Mouse (Mus musculus): ENCODE results near the gene Evi5l.

Gene Evi5l

GRCm38 (mm10) chr8:4165852-4166751, at the start of gene Evi5l:
Gene Evi5l, plus strand, starts transcription at chr8:4166567.
- in situ Hi-C loops (cut with MboI; ENCODE audit: unreplicated experiment in 2 of 2) = loop anchor here (5.0 to 25.0 kb wide), 2 partner anchors 511 to 621 kb away; partner anchors contain the start of gene Shcbp1 (in 2 of the 2)

GRCm38 (mm10) chr8:4133798-4134197, 32.6 kb upstream of the Evi5l start, which contains the start of gene Cd209g:
Gene Cd209g, plus strand, starts transcription at chr8:4134098.
- in situ Hi-C loops (cut with MboI; ENCODE audit: unreplicated experiment in 2 of 2) = loop anchor here in 1 of 2 experiments (25.0 kb wide), 1 partner anchor 421 kb away; the partner anchor contains the start of gene Clec4g

- in situ Hi-C loops (cut with MboI; ENCODE audit: unreplicated experiment in 2 of 2) = loop anchor here (5.0 to 25.0 kb wide), 6 partner anchors 117 to 428 kb away; partner anchors contain the start of genes Clec4g (in 2 of the 2) and Ctxn1 (in 1 of the 2)
Measured at GRCm38 (mm10) chr8:4139660-4140646, 26.4 kb upstream of the Evi5l start.

- in situ Hi-C loops (cut with MboI; ENCODE audit: unreplicated experiment in 2 of 2) = loop anchor here (5.0 to 25.0 kb wide), 6 partner anchors 116 to 429 kb away; partner anchors contain the start of genes Clec4g (in 2 of the 2) and Ctxn1 (in 1 of the 2)
Measured at GRCm38 (mm10) chr8:4141721-4142120, 24.6 kb upstream of the Evi5l start.

GRCm38 (mm10) chr8:4147272-4147671, 19.1 kb upstream of the Evi5l start:
- in situ Hi-C loops (cut with MboI; ENCODE audit: unreplicated experiment in 2 of 2) = loop anchor here (10.0 to 25.0 kb wide), 3 partner anchors 368 to 435 kb away; partner anchors contain the start of gene Clec4g (in 2 of the 2)

GRCm38 (mm10) chr8:4154878-4155277, 11.5 kb upstream of the Evi5l start:
- in situ Hi-C loops (cut with MboI; ENCODE audit: unreplicated experiment in 2 of 2) = loop anchor here (25.0 kb wide), 1 partner anchor 632 kb away; the partner anchor contains the start of gene Shcbp1 (in 2 of the 2)

- in situ Hi-C loops (cut with MboI; ENCODE audit: unreplicated experiment in 2 of 2) = loop anchor here (25.0 kb wide), 1 partner anchor 625 kb away; the partner anchor contains the start of gene Shcbp1 (in 2 of the 2)
Measured at GRCm38 (mm10) chr8:4162786-4163185, 3.6 kb upstream of the Evi5l start.

- in situ Hi-C loops (cut with MboI; ENCODE audit: unreplicated experiment in 2 of 2) = loop anchor here (5.0 to 25.0 kb wide), 2 partner anchors 512 to 622 kb away; partner anchors contain the start of gene Shcbp1 (in 2 of the 2)
Measured at GRCm38 (mm10) chr8:4165176-4165851, 1.1 kb upstream of the Evi5l start.

GRCm38 (mm10) chr8:4166881-4167525, 636 bp downstream of the Evi5l start:
- in situ Hi-C loops (cut with MboI; ENCODE audit: unreplicated experiment in 2 of 2) = loop anchor here (5.0 to 25.0 kb wide), 2 partner anchors 510 to 620 kb away; partner anchors contain the start of gene Shcbp1 (in 2 of the 2)

- in situ Hi-C loops (cut with MboI; ENCODE audit: unreplicated experiment in 2 of 2) = loop anchor here (5.0 to 25.0 kb wide), 2 partner anchors 509 to 619 kb away; partner anchors contain the start of gene Shcbp1 (in 2 of the 2)
Measured at GRCm38 (mm10) chr8:4167918-4168317, 1.6 kb downstream of the Evi5l start.

GRCm38 (mm10) chr8:4172486-4172885, 6.1 kb downstream of the Evi5l start:
- in situ Hi-C loops (cut with MboI; ENCODE audit: unreplicated experiment in 2 of 2) = loop anchor here (25.0 kb wide), 1 partner anchor 615 kb away; the partner anchor contains the start of gene Shcbp1 (in 2 of the 2)

- in situ Hi-C loops (cut with MboI; ENCODE audit: unreplicated experiment in 2 of 2) = loop anchor here (25.0 kb wide), 1 partner anchor 613 kb away; the partner anchor contains the start of gene Shcbp1 (in 2 of the 2)
Measured at GRCm38 (mm10) chr8:4174018-4174417, 7.7 kb downstream of the Evi5l start.

- in situ Hi-C loops (cut with MboI; ENCODE audit: unreplicated experiment in 2 of 2) = no loop called here
Measured at GRCm38 (mm10) chr8:4183409-4183808, 17.0 kb downstream of the Evi5l start.

GRCm38 (mm10) chr8:4186151-4186550, 19.8 kb downstream of the Evi5l start:
- in situ Hi-C loops (cut with MboI; ENCODE audit: unreplicated experiment in 2 of 2) = no loop called here

GRCm38 (mm10) chr8:4188605-4189004, 22.2 kb downstream of the Evi5l start:
- in situ Hi-C loops (cut with MboI; ENCODE audit: unreplicated experiment in 2 of 2) = no loop called here

GRCm38 (mm10) chr8:4189031-4189722, 22.8 kb downstream of the Evi5l start:
- in situ Hi-C loops (cut with MboI; ENCODE audit: unreplicated experiment in 2 of 2) = no loop called here

GRCm38 (mm10) chr8:4192305-4192704, 25.9 kb downstream of the Evi5l start:
- in situ Hi-C loops (cut with MboI; ENCODE audit: unreplicated experiment in 2 of 2) = loop anchor here in 1 of 2 experiments (5.0 kb wide), 1 partner anchor 65 kb away; the partner anchor contains the start of gene Ctxn1

Measured in v-Abl transformed pro-B cells (cell line).